In the genomic region with DNA sequence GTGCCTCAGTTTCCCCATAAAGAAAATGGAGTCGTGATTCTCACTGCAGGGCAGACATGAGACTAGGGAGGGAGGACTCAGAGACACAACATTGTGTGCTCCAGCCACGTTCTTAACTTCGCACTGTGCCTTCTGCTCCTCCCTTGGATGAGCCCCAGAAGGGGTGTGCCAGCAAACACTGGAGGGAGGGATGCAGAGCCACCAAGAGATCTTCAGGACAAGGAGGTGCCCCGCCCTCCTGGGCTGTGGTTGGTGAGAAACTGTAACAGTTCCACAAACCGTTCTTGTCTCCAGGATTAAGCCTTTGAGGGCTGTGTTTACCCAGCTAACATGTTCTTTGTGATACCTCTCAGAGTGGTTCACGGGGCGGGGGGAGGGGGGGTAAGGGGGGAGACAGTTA, we compare ENCODE assay signal across 18 mouse cellular contexts. TPM values are rescaled to one million over a fixed set of nuclear protein-coding genes. Genes with fewer than 3 reads are reported as not detected.
DNase-seq lines count a peak whose midpoint lies in the region; ATAC-seq lines count a peak whose summit lies in the region.
"Had no signal": no experiment of that assay in that cellular context is flagged by ENCODE, and none has a peak within 500 bp of the region (broad histone marks: within the 10 kb centered on the region; RNA-seq: fewer than 3 reads in every experiment).

No protein-coding gene starts in this region.

- DNase-seq in cerebellum, postnatal 14 days, result peak; percentile 43 to 64
- DNase-seq in cerebellum, adult 9-11 months, result no peak
- peak; percentile 28 for DNase-seq in ovary, adult 18-20 months (ENCODE audit: low spot score)
- DNase-seq in ovary, postnatal 14 days (ENCODE audit: low spot score), result no peak
- no peak for DNase-seq in kidney, adult 11 months
- no peak for DNase-seq in heart, postnatal 10 days
- DNase-seq: heart, adult 11 months; kidney, postnatal 14 days; right cerebral cortex, postnatal 25 days had no signal

- 30% methylated on average over 7 of the region's 7 CpGs for WGBS in lung, embryonic 15.5 days
- WGBS in stomach, embryonic 16.5 days, result 24% methylated on average over 7 of the region's 7 CpGs

- peaks cover 50% of the 10 kb centered on the region for H3K27me3 ChIP-seq in lung, embryonic 15.5 days
- H3K27me3 ChIP-seq in stomach, embryonic 16.5 days (ENCODE audit: control insufficient read depth, insufficient read depth, low read length), result peaks cover 15% of the 10 kb centered on the region

- peaks cover 24% of the 10 kb centered on the region for H3K4me1 ChIP-seq in lung, embryonic 15.5 days
- H3K4me1 ChIP-seq in stomach, embryonic 16.5 days (ENCODE audit: control insufficient read depth, insufficient read depth, low read length), result peaks cover 16% of the 10 kb centered on the region

- H3K4me3 ChIP-seq in lung, embryonic 15.5 days, result no peak overlapping the region
- no peak overlapping the region for H3K4me3 ChIP-seq in stomach, embryonic 16.5 days (replicated peaks; ENCODE audit: low read length)
- H3K4me3 ChIP-seq: forebrain, embryonic 12.5 days; midbrain, embryonic 12.5 days had no signal

- peak overlapping the region; percentile 4; the same call in 1 of the 2 replicates for H3K4me2 ChIP-seq in lung, embryonic 15.5 days
- 0 out of 2 replicates have a peak overlapping the region, but pooled peaks have one; percentile 7 for H3K4me2 ChIP-seq in stomach, embryonic 16.5 days (ENCODE audit: low read depth, low read length)
- H3K4me2 ChIP-seq: forebrain, embryonic 12.5 days; liver, embryonic 11.5 days; midbrain, embryonic 12.5 days had no signal

- H3K27ac ChIP-seq in lung, embryonic 15.5 days, result no peak overlapping the region
- no peak overlapping the region for H3K27ac ChIP-seq in stomach, embryonic 16.5 days (ENCODE audit: low read length)
- H3K27ac ChIP-seq: forebrain, embryonic 12.5 days; midbrain, embryonic 12.5 days had no signal

- no peak for ATAC-seq in lung, embryonic 15.5 days (ENCODE audit: borderline replicate concordance, extremely low read depth, low FRiP score, low TSS enrichment)
- ATAC-seq in stomach, embryonic 16.5 days (ENCODE audit: insufficient read depth, low FRiP score), result peak; percentile 71; the same call in 1 of the 2 replicates

- H3K9ac ChIP-seq in lung, embryonic 15.5 days, result no peak overlapping the region
- H3K9ac ChIP-seq in stomach, embryonic 16.5 days (ENCODE audit: low read length), result no peak overlapping the region
- H3K9ac ChIP-seq: forebrain, embryonic 12.5 days; midbrain, embryonic 12.5 days had no signal

- no peaks in the 10 kb centered on the region for H3K36me3 ChIP-seq in lung, embryonic 15.5 days
- no peaks in the 10 kb centered on the region for H3K36me3 ChIP-seq in stomach, embryonic 16.5 days (ENCODE audit: control insufficient read depth, insufficient read depth, low read length)
- H3K36me3 ChIP-seq: forebrain, embryonic 12.5 days; G1E; midbrain, embryonic 12.5 days had no signal

- intact Hi-C loops in heart, postnatal 10 days (cut with DNase I), result no loop called here

- H3K9me3 ChIP-seq in lung, embryonic 15.5 days, result no peaks in the 10 kb centered on the region
- H3K9me3 ChIP-seq in stomach, embryonic 16.5 days (replicated peaks; ENCODE audit: control insufficient read depth, low read length), result no peaks in the 10 kb centered on the region
- H3K9me3 ChIP-seq: forebrain, embryonic 12.5 days; G1E; midbrain, embryonic 12.5 days had no signal

RNA-seq across cellular contexts. Expression of a gene that starts 5.0 kb away (rescaled TPM):
- polyA plus RNA-seq in lung, embryonic 15.5 days (2015; fragmentation: Nextera tagmentation; extraction: Ambion mirVana), result 1.4 and 1.7 TPM in 2 replicates
- polyA plus RNA-seq in stomach, embryonic 16.5 days (2015; fragmentation: Nextera tagmentation; extraction: Ambion mirVana), result 0.13 TPM in 1 of 2 replicates, not detected in the other
- total RNA-seq in heart, postnatal 10 days (2021), result not detected
- total RNA-seq: heart, postnatal 25 days had no signal
- polyA plus RNA-seq: G1E; intestine, embryonic 14.5 days; liver, embryonic 11.5 days; neural tube, embryonic 14.5 days had no signal

RNA-seq across cellular contexts. Expression of a gene that starts 20.3 kb away (rescaled TPM):
- polyA plus RNA-seq in lung, embryonic 15.5 days (2015; fragmentation: Nextera tagmentation; extraction: Ambion mirVana), result 3.5 and 4.6 TPM in 2 replicates
- 6.0 and 7.5 TPM in 2 replicates for polyA plus RNA-seq in stomach, embryonic 16.5 days (2015; fragmentation: Nextera tagmentation; extraction: Ambion mirVana)
- total RNA-seq in heart, postnatal 10 days (2021), result under 1 TPM in 1 of 2 experiments, not detected in 1; 0.29 TPM
- total RNA-seq: heart, postnatal 25 days had no signal
- polyA plus RNA-seq: G1E had no signal

Comparison
In these comparisons a context has a peak if more than half of its experiments do, and no peak if none do; other contexts are left out.
1. DNase-seq: peak in cerebellum, postnatal 14 days (2 of 2) and ovary, adult 18-20 months (single experiment); none in cerebellum, adult 9-11 months (single experiment), ovary, postnatal 14 days (single experiment), kidney, adult 11 months (single experiment) and heart, postnatal 10 days (0 of 2).